Mouse (Mus musculus): ENCODE data around the gene Nipal4.

The Nipal4 gene

GRCm38 (mm10) chr11:46116510-46116909 lies 49.8 kb downstream of the Nipal4 start:
- in situ Hi-C loops (cut with MboI, MseI): loop anchor here (5.0 to 10.0 kb wide), 2 partner anchors 54 to 58 kb away; no protein-coding TSS in a partner anchor

DNA sequence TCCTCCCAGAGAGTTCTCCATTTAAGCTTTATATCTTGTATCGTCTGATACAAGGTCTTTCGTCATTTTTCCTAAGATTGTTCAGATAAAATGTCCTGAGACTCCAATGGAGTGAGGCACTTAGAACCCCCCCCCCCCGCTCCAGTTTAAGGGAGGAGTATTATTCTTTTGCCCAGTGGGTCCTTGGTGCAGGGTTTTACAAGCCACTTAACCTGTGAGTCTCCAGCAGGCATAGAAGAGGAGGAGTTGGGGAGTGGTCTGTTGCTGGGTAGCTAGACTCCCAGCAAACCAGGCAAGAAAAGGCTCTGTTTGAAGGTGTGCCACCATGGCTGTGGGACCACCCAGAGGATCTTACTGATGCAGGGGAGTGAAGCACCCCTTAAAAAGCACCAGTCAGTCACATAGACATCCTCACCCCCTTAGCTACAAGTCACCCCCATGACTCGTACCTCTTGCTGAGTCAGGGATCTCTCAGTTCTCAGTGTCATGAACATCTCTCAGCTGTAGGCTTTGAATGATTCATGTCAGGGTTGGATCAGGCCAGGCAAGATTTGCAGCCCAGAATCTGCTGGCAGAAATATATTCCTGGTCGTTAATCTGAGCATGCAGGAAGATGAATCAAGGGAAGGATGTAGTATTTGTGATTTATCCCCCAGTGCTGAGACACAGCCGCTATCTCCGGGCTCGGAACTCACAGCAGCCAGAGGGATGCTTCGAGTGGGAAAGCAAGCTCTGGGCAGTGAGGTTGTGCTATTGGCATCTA lies 50.7 kb downstream of the Nipal4 start:
- in situ Hi-C loops (cut with MboI, MseI): loop anchor here (5.0 to 10.0 kb wide), 2 partner anchors 53 to 59 kb away; no protein-coding TSS in a partner anchor

DNA sequence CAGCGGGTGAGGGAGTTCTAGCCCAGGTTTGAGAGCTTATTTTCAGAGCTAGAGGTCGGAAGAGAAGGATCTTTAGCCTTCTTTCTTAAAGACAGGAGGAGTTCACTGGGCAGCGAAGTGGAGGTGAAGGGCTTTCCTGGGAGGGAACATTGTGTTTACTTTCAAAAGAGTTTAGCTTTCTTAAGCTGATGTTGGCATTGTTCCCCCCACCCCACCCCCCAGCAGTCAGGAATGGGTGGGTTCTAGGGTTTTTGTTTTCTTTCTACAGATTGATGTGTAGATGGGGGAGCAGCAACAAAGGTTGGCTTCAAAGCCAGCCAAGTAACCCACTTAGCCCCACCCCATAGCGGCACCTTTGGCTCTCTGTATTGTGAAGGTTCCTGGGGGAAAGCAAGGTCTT lies 51.3 kb downstream of the Nipal4 start:
- in situ Hi-C loops (cut with MboI, MseI): loop anchor here (5.0 to 10.0 kb wide), 2 partner anchors 53 to 60 kb away; no protein-coding TSS in a partner anchor

DNA sequence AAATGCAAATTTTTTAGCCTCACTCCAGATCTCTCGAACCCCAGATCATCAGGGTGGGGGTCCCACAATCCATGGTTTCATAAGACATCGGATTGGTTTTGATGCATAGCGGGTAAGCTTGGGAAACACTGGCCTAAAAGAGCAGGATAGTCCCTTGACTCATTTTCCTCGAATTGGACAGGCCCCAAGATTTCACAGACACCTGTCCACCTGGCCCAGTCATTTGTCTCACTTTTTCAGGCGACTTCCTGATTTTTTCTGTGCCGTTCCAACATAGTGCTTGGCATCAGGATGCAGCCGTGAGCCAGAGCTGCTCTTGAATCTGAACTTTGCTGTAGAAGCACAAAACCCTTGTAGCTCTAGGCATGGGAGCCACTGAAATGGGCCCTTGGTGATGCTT lies 52.1 kb downstream of the Nipal4 start:
- in situ Hi-C loops (cut with MboI, MseI): loop anchor here (10.0 kb wide), 1 partner anchor 61 kb away; no protein-coding TSS in a partner anchor

- in situ Hi-C loops (cut with MboI, MseI): loop anchor here (10.0 kb wide), 1 partner anchor 62 kb away; no protein-coding TSS in a partner anchor
Measured at GRCm38 (mm10) chr11:46113211-46113610, 53.1 kb downstream of the Nipal4 start.

- in situ Hi-C loops (cut with MboI, MseI): loop anchor here (10.0 kb wide), 1 partner anchor 64 kb away; no protein-coding TSS in a partner anchor
Measured at GRCm38 (mm10) chr11:46110945-46111287, 55.4 kb downstream of the Nipal4 start.

DNA sequence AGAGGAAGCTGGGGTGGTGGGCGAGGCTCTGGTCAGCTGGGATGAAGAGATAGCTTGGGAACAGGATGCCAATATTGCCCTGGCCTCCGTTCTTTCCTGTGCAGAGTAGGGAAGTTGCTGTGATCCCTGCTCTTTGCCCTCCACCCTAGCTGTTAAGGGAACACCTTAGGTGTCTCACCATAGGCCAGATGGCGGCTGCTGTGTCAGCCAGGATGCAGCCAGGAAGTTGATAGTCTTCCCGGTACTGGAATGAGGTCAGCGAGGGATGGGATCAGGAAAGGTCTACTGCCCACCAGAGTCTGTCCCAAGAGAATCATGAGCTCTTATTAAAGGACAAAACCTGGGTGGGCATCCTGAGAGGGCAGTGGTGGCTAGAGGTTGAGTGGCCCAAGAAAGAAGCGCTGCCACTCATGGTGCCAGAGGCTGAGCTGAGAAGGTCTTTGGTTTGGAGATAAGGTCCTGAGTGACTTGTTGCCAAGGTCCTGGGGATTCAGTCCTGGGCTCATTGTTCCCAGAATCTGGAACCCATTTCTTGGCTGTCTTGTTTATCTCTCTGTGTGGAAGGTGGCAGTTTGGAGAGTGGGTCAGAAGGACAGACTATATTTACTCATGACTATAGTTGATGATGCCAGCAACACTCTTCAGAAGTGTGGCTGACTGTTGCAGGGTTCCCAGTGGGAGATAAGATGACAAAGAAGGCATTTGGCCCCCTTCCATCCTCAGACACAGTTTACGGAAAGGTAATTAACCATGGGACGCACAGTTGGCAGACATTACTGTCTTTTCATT lies 56.0 kb downstream of the Nipal4 start:
- in situ Hi-C loops (cut with MboI, MseI): loop anchor here (10.0 kb wide), 1 partner anchor 64 kb away; no protein-coding TSS in a partner anchor

DNA sequence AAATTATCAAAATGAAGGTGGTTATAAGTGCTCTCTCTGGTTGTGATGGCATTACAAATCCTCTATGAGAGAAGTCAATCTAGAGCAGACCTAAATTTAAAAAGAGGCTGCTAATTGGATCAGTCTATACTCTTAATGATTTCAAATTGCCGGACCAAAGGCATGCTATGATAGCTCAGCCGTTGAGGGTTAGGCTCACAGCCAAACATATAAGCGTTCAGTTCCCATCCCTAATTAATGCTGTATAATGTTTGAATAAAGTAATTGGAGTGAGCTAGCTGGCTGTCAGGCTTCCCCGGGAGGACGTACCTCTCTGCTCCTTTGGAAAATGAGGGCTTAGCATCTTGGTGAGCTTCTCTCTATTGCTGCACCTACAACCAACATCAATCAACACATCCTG lies 57.1 kb downstream of the Nipal4 start:
- in situ Hi-C loops (cut with MboI, MseI): no loop called here

DNA sequence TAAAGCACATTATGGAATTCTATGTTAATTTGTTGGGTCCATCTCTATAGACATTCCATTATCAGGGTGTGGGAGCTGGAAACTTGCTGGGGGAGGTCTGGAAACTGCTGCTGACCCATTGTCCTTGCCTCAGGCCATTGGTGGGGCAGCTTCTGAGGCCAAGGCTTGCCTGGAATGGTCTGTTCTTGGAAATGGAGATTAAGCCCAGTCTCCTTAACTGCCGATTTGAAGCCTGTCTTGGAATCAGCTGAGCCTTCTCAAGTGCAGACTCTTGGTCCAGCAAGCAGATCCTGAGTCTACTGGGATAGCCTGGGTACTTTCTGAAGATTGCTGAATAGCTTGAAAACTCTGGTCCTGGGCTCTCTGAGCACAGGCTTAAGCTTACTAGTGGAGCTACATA lies 59.3 kb downstream of the Nipal4 start:
- in situ Hi-C loops (cut with MboI, MseI): no loop called here

- in situ Hi-C loops (cut with MboI, MseI): no loop called here
Measured at GRCm38 (mm10) chr11:46102107-46102506, 64.2 kb downstream of the Nipal4 start.
